Mouse (Mus musculus) small intestine, adult 2 months (tissue): ENCODE data around the gene Gm28038.

Source experiments
- CTCF ChIP-seq: fragments of 200-500 bp; IDR thresholded peaks from 2 replicates; pipeline ENCODE4 v1.5.1; 2012; ENCODE audit warnings: low read depth, mild to moderate bottlenecking, control low read depth, inconsistent platforms, low read length, moderate library complexity, mixed read lengths; ENCODE audit not compliant: insufficient replicate concordance, insufficient read length; ENCODE audit errors: extremely low read depth
- POLR2A ChIP-seq: fragments of 200-500 bp; IDR thresholded peaks from 2 replicates; pipeline ENCODE4 v1.6.1; 2012; ENCODE audit warnings: low read depth, mild to moderate bottlenecking, control low read depth, inconsistent platforms, low read length, moderate library complexity

DNA sequence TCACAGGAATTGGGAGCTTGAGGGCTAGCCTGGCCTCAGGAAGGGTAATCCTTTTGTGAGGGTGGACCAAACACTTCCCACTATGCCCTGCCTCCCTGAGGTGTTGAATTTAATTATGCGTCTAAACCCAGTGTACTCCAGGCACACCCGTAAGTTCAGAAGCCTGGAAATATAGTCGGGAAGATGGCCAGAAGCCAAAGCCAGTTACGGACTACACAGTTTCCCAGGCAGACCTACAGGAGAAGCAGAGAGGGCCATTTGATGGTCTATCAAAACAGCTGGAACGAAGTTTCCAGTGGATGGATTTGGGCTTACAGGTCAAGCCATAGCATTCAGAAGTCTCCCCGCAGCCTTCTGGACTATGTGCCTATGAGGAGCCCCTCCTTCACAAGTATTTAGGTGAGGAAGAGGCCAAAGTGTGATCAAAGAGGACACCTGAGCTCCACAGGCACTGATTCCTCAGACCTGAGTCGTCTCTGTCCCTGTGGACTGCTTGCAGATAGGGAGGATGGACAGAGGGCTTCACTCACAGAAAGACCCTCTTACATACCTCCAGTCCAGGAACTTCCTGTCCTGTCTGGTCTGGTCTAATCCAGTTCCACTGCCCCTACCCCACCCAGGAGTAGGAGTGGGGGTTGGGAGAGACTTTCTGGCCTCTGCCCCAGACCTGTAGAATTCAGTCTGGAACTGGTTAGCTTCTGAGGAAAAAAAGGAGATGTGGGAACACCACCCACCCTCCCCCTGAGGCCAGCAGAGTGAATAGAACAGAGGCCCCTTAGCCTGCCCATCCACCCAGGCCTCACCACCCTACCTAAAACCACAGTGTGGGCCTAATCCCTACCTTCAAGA, 15.9 kb upstream of the Gm28038 start:
- TF ChIP-seq CTCF (no peak), POLR2A (no peak)
